Mouse (Mus musculus): Measurements from ENCODE around the gene Gm21885. TPM values are rescaled to one million over a fixed set of nuclear protein-coding genes. Genes with fewer than 3 reads are reported as not detected.

Gm21885 gene
- not detected for total RNA-seq (2022)

- no peak for DNase-seq (ENCODE audit: low spot score in 2 of 2)
These were observed at the start of gene Gm21885 for GRCm38 (mm10) chr11:94281199-94282181. Gm21885 (plus strand) TSS chr11:94281873.

- DNase-seq (ENCODE audit: low spot score in 2 of 2), result no peak
These were observed 48.3 kb upstream of the Gm21885 start for GRCm38 (mm10) chr11:94233405-94233804.

- no peak for DNase-seq (ENCODE audit: low spot score in 2 of 2)
These were observed 47.3 kb upstream of the Gm21885 start for GRCm38 (mm10) chr11:94234380-94234779.

- no peak for DNase-seq (ENCODE audit: low spot score in 2 of 2)
These were observed 46.8 kb upstream of the Gm21885 start for GRCm38 (mm10) chr11:94234857-94235256.

GRCm38 (mm10) chr11:94236074-94236473 lies 45.6 kb upstream of the Gm21885 start:
- peak in 1 of 2 experiments; percentile 54 for DNase-seq (ENCODE audit: low spot score in 2 of 2)

- DNase-seq (ENCODE audit: low spot score in 2 of 2), result no peak
These were observed 42.9 kb upstream of the Gm21885 start for GRCm38 (mm10) chr11:94238786-94239185.

- no peak for DNase-seq (ENCODE audit: low spot score in 2 of 2)
These were observed 42.0 kb upstream of the Gm21885 start for GRCm38 (mm10) chr11:94239706-94240105.

- DNase-seq (ENCODE audit: low spot score in 2 of 2), result peak in 1 of 2 experiments; percentile 28
These were observed 38.8 kb upstream of the Gm21885 start for GRCm38 (mm10) chr11:94242760-94243421.

GRCm38 (mm10) chr11:94243422-94244180 lies 38.1 kb upstream of the Gm21885 start:
- DNase-seq (ENCODE audit: low spot score in 2 of 2), result peak in 1 of 2 experiments; percentile 31

GRCm38 (mm10) chr11:94244385-94244784 lies 37.3 kb upstream of the Gm21885 start:
- no peak for DNase-seq (ENCODE audit: low spot score in 2 of 2)

- DNase-seq (ENCODE audit: low spot score in 2 of 2), result no peak
These were observed 35.5 kb upstream of the Gm21885 start, which contains the start of gene Wfikkn2 for GRCm38 (mm10) chr11:94245955-94246788. Wfikkn2 (minus strand) TSS chr11:94246005.

- no peak for DNase-seq (ENCODE audit: low spot score in 2 of 2)
These were observed 34.9 kb upstream of the Gm21885 start for GRCm38 (mm10) chr11:94246789-94247061.

- no peak for DNase-seq (ENCODE audit: low spot score in 2 of 2)
These were observed 28.5 kb upstream of the Gm21885 start for GRCm38 (mm10) chr11:94253156-94253555.

- DNase-seq (ENCODE audit: low spot score in 2 of 2), result no peak
These were observed 28.0 kb upstream of the Gm21885 start for GRCm38 (mm10) chr11:94253691-94254090.

GRCm38 (mm10) chr11:94255733-94256132 lies 25.9 kb upstream of the Gm21885 start:
- DNase-seq (ENCODE audit: low spot score in 2 of 2), result no peak

- no peak for DNase-seq (ENCODE audit: low spot score in 2 of 2)
These were observed 23.7 kb upstream of the Gm21885 start for GRCm38 (mm10) chr11:94257987-94258386.

GRCm38 (mm10) chr11:94259814-94260213 lies 21.9 kb upstream of the Gm21885 start:
- no peak for DNase-seq (ENCODE audit: low spot score in 2 of 2)

- DNase-seq (ENCODE audit: low spot score in 2 of 2), result no peak
These were observed 19.9 kb upstream of the Gm21885 start for GRCm38 (mm10) chr11:94261585-94262370.

- DNase-seq (ENCODE audit: low spot score in 2 of 2), result peak; percentile 30 to 48
These were observed 16.4 kb upstream of the Gm21885 start for GRCm38 (mm10) chr11:94265134-94265785.

All from gastrocnemius, adult 8-10 months (tissue).